Mouse (Mus musculus): ENCODE results near the gene Zfp385a.

DNA sequence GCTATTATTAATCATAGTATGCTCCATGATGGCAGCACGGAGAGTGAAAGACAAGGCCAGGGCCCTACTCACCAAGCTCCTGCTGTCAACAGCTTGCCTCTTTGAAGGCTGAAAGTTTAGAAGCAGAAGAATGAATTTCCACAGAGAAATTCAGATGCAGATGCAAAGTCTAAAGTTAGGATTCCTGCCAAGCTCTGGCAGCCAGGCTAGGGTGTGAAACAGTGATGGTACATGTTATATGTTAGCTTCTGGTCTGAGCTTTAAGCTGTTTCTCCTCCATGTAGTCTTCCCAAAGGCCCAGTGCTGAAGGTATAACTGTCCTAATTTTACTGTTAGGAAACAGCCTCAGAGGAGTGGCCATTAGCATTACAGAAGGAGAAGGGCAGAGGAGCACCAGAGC, 29.2 kb upstream of the Zfp385a start:
- no peak for TF ChIP-seq CTCF (IDR thresholded peaks at IDR 0.05; ENCODE audit: insufficient read depth, low read length)
- no peak for TF ChIP-seq POLR2A (IDR thresholded peaks at IDR 0.05; ENCODE audit: borderline replicate concordance, extremely low read depth, low read depth, low read length)
